Mouse (Mus musculus): ENCODE measurements around the gene Ret.

The Ret gene

DNA sequence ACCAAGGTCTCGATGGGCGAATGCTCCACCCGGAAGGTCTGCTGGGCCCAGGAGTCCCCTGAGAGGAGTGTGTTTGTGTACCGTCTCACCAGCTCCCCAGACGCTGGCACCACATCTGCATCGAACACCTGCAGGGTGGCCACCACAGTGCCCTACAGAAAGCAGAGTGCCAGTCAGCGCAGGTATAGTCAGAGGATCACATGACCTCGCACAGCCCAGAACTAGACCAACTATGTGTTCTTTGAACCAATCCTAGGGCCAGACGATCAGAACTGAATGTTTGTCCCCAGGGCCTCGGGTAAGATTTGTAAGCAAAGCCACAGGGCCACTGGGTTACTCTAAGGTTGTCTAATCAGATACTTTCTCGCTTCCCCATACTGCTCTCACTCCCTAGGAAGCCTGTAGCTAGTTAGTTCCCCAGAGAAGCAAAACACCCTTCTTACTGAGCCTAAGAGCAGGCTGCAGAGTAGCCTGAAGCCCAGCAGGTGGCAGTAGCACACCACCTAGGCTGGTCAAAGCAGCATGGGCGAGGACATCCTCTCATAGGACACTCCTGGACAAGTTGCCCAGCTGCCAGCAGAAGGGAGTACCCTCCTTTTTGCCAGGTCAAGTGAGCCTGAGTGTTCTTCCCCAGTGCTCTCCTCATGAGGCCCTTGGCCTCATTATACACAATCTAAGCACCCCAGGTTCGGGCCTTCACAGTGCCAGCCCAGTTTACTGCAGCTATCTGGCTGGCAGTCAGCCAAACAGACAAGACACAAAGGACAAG, 18.0 kb downstream of the Ret start:
- intact Hi-C loops (cut with DNase I), result loop anchor here (2.0 to 5.0 kb wide), 2 partner anchors 193 to 238 kb away; partner anchors contain the start of gene Bms1

DNA sequence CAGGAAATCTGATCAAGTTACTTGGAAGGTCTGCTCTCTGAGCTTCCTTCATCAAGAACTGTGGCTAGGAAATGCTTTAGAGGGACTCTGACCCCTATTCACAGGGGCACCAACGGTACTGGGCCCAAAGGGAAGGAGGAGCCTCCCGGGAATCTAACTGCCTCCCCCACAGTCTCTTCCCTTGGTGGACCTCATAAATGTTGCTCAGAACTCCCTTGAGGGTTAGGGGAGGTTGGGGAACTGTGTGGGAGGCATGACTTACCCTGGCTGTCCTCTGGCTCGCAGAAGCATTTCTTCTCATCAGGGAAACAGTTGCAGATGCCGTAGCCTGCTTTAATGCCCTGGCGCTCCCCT, 23.6 kb downstream of the Ret start:
- intact Hi-C loops (cut with DNase I), result no loop called here

GRCm38 (mm10) chr6:118173251-118173974, 24.1 kb downstream of the Ret start:
- intact Hi-C loops (cut with DNase I), result no loop called here

GRCm38 (mm10) chr6:118171386-118171785, 26.1 kb downstream of the Ret start:
- intact Hi-C loops (cut with DNase I), result no loop called here

- intact Hi-C loops (cut with DNase I), result no loop called here
These were observed 29.4 kb downstream of the Ret start for GRCm38 (mm10) chr6:118168106-118168505.

GRCm38 (mm10) chr6:118167013-118167412, 30.5 kb downstream of the Ret start:
- intact Hi-C loops (cut with DNase I), result no loop called here

DNA sequence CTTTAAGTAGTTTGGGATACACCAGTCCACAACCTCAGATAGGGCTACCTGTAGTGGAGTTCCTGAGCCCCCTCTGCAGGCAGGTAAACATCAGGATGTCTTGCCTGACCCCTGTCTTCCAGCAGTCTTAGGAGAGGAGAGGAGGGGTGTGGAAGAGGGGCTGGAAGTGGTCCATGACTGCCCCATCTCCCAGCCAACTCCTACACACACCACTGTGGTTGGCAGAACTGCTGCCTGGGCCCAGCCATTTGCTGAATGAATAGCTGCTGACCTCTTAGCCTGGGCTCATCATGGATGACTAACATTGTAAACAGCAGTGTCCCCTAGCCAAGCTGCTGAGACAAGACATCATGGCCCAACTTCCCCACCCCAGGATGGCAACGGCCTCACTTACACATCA, 32.0 kb downstream of the Ret start:
- intact Hi-C loops (cut with DNase I), result no loop called here

DNA sequence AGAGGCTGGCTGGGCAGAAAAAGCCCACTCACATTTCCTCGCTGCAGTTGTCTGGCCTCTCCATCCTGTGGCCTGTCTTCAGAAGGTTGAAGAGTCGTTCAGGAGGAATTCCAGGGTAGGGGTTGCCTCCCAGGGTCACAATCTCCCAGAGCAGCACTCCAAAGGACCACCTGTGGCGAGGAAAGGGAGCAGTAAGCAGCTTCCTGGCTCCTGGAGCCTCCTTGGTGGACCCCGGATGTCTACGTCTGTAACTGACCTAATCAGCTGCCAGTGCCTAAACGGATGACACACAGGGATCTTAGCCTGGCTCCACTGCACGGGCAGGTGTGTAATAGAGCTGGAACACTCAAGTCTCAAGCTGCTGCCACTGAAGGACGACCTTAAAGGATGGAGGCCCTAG, 32.8 kb downstream of the Ret start:
- intact Hi-C loops (cut with DNase I), result no loop called here

GRCm38 (mm10) chr6:118163086-118163485, 34.4 kb downstream of the Ret start:
- intact Hi-C loops (cut with DNase I), result no loop called here

DNA sequence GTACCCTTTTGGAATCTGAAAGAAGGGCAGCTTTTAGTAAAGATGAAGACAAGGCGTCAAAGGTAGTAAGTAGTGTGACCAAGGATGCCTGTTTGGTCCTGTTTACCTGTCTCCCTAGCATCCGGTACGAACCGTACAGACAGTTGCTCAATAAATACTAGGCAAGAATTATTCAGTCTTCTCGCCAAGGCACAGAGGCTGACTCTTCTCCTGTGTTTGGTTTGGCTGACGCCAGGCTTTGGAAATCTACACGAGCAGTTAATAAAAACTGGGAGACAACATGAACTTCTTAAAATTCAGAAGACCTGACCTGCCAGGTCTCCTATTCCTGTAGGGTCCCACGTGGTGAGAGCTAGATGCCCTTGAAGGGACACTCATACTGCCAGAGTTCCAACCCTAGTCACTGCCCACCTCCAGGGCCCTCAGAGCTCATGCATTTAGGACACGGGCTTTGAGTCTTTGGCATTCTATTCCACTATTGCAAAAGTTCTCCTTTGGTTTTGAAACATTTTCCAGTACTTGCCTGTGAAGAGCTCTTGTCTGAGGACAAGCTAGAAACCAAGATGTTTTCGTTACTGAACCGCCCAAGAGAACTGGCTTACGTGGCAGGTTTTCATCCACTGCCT, 34.9 kb downstream of the Ret start:
- intact Hi-C loops (cut with DNase I), result no loop called here

DNA sequence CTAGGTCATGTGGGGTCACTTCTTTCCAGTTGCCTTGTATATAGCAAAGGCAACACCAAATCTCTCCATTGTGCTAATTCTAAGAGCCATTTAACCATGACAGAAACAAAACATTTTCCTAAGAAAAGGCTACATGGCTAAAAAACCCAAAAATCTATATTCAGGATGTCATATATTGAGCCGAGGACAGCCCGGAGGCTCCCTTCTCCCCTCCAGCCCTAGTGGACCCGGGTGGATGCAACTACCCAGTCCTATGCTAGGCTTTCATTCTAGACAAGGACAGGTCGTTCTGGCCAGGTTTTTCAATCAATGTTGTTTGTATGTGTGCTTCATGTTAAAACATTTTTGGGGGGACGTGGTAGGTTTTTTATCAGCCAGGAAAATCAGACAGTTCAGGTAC, 44.4 kb downstream of the Ret start:
- intact Hi-C loops (cut with DNase I), result no loop called here

- intact Hi-C loops (cut with DNase I), result no loop called here
These were observed 46.5 kb downstream of the Ret start for GRCm38 (mm10) chr6:118150988-118151387.

GRCm38 (mm10) chr6:118150538-118150937, 47.0 kb downstream of the Ret start:
- intact Hi-C loops (cut with DNase I), result no loop called here

DNA sequence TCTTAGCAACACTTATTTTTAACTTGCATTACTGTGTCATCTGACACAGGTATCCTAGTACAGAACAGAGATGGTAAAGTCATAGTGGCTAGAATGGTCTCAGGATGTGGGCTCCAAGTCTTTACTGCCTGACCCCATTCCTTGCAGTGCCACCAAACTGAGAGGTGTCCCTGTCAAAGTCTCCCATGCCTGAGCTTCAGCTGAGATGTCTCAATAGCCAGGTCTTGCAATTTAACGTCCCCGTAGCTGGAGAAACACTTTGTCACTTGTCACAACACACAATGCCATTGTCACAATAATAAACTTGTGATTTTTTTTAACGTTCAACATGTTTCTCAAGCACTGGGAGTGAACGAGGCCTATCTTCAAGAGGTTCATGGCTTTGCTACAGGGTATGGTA, 47.4 kb downstream of the Ret start:
- intact Hi-C loops (cut with DNase I), result no loop called here

- intact Hi-C loops (cut with DNase I), result no loop called here
These were observed 56.6 kb downstream of the Ret start for GRCm38 (mm10) chr6:118140961-118141360.

DNA sequence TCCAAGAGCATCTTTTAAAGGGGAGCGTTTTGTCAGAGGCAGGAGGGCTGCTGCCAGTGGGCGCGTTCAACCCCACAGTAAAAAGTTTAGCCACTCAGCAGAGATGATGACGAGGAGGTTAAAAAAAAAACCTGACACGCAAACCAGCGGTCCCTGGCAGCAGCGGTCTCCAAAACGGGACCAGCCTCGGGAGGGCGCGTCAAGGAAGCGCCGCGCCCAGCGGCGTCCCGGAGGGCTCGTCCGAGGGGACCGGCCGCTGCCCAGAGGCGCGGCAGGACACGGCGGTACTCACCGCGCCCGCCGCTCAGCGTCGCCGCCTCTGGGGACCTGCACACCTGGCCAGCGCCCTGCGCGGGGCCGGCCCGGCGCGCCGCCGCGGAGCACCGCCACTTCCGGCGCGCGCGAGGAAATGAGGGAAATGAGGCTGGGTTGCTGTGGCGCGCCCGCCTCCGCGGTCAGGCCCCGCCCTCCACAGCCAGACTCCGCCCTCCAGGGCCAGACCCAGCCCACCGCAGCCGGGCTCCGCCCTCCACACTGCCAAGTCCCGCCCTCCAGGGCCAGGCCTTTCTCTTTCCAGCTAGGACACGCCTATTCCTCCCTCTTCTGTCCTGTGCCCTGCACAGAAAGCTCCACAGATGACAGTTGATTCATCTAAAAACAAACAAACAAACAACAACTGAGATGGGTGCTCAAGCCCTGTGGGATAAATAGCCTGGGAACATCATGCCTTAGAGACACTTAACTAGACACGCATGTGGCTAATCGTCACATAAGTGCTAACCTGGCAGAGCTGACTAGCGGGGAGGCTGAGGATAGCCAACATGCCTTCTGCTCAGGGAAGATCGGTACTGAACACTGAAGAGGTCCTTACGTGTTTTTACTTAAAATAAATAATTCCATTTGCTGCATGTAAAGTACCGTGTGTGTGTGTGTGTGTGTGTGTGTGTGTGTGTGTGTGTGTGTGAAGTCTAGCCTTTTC, 58.5 kb downstream of the Ret start, which contains the start of gene Csgalnact2:
Gene Csgalnact2 (minus strand): TSS at position 410 of the 979 bp plus-strand sequence.
- intact Hi-C loops (cut with DNase I), result no loop called here

DNA sequence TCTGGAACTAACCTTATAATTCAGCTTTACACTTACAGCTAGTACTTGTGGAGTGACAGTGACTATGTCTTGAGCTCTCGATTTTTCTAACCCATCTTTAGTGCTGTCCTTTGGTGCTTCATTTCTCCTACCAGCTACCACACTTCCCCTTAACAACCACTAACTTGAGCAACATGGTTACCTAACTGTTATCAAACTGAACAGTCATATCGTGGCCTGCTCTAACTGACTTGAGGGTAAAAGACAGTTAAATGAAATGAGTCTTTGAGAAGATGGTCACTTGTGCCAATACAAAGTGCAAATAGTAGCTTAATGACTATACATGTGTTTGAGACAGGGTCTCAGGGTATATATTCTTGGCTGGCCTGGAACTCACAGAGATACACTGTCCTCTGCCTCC, 60.4 kb downstream of the Ret start:
- intact Hi-C loops (cut with DNase I), result no loop called here

DNA sequence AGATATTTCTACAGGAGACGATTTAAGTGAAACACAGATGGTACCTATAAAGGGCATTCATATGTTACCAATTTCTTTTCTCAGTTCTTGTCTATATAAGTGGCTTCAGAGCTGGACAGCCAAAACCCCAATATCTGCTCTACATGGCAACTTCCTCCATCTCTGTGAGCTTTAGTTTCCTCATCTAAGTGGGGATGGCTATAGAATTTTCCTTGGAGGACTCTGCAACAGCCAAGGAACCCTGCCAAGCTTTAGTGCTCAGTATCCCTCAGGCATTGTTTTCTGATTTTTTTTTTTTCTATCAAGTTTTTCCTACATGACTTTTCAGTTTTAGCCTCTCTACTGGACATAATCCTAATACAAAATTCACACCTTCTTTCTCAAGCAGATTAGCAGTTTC, 63.1 kb downstream of the Ret start:
- intact Hi-C loops (cut with DNase I), result no loop called here

DNA sequence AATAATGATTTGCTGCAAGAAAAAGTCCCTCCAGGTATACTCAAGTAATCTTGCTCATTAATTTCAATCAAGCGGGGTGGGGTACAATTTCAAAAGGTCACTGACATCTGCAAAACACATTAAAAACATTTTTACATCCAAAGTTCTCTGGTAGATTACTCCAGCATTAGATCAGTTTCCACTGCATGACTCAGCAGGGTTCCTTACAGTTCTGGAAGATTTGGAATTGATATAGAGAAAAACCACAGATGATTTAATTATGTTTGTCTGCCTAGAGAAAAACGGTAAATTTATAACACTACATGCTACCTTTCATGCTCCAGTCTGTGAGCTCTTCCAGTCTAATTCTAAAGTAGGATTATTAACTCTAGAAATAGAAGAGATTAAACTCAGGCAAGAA, 67.5 kb downstream of the Ret start:
- intact Hi-C loops (cut with DNase I), result no loop called here

DNA sequence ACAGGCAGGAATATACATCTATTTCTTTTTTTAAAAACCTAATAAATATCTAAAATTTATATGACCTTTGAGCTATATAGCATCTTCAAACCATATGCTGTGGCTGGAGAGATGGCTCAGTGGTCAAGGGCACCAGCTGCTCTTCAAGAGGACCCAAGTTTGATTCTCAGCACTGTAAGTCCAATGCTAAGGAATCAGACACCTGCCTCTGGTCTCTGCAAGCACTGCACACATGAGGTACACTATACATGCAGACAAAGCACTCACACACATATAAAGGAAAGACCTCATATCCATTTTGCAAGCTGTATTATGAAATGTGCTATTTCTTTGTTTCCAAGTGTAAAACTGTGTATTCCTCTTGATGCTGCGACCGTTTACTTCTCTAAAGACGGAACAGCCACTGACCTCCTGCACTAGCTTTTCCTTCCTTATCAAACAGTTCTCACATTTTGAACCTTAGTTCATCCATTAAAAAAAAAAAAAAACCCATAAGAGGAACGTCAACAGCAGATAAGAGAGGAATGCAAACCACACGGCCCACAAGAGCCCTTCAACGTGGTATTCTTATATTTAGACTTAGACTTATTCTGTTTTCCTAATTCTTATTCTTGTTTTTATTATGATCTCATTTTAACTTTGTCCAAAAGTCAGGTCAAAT, 69.6 kb downstream of the Ret start:
- intact Hi-C loops (cut with DNase I), result no loop called here

- intact Hi-C loops (cut with DNase I), result no loop called here
These were observed 70.3 kb downstream of the Ret start for GRCm38 (mm10) chr6:118127198-118127597.

Measured in adrenal gland (tissue).